Mouse (Mus musculus): ENCODE measurements around the gene Abhd5. TPM values are rescaled to one million over a fixed set of nuclear protein-coding genes. Genes with fewer than 3 reads are reported as not detected.

The Abhd5 gene
- polyA plus RNA-seq, 1 experiment from 2014 or later, result 15.9 TPM

DNA sequence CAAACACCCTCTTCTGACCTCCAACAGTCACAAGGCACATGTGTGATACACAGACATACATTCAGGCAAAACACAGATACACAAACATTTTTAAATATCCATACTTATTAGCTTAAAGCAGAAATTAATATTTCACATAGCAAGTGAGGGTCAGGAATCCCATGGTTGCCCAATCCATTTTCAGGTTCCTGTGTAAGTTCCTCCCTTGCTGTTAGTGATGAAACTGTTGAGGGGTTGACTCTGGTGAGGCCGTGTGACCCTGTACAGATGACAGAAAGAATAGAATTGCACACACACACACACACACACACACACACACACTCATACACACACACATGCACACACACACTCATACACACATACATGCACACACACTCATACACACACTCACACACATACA, 63.2 kb downstream of the Abhd5 start:
- no peaks in the 10 kb centered on the region for H3K4me1 ChIP-seq (ENCODE audit: control insufficient read depth, insufficient read depth, low read length)
- 86% methylated on average over 1 of the region's 1 CpGs for WGBS (ENCODE audit: insufficient replicate concordance)
- no peak overlapping the region for H3K27ac ChIP-seq (ENCODE audit: low read depth, low read length)
- no peaks in the 10 kb centered on the region for H3K36me3 ChIP-seq (ENCODE audit: control insufficient read depth, insufficient read depth, low read length)
- H3K4me3 ChIP-seq (ENCODE audit: low read depth, low read length), result no peak overlapping the region
- no peaks in the 10 kb centered on the region for H3K27me3 ChIP-seq (ENCODE audit: control insufficient read depth, insufficient read depth, low read length)
- no peak overlapping the region for H3K9ac ChIP-seq (ENCODE audit: low read depth, low read length)
- no peak for ATAC-seq (replicated peaks; ENCODE audit: insufficient number of reproducible peaks, low FRiP score, low TSS enrichment)
- H3K9me3 ChIP-seq (replicated peaks; ENCODE audit: control insufficient read depth, low read length), result no peaks in the 10 kb centered on the region
- no peak overlapping the region for H3K4me2 ChIP-seq

DNA sequence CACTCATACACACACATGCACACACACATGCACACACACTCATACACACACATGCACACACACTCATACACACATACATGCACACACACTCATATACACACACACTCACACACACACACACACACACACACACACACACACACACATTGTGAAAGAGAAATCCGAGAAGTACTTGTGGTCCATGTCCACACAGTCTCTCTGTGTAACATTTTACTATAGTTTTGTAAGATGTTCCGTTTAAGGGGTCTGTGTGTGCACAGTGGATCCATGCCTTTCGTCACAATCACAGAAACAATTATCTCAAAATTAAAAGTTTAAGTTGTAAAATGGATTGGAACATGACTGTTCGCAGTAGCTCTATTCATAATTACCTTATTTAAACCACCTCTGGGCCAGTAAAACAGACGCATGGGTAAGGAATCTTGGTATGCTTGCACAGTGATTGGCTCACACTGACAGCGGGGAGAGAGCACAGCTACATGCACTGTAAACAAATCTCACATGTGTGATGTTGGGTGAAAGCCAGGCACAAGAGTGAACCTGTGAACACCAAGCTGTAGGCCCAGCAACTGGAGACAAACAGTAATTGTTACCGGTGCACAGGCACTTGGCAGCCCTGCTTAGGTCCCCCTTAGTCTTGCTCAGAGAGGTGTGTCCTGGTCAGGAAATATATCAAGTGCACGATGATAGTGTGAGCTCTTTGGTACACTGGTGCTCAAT, 63.8 kb downstream of the Abhd5 start:
- Histone ChIP-seq H3K36me3 (ENCODE audit: control insufficient read depth, insufficient read depth, low read length) (no peaks in the 10 kb centered on the region), H3K27ac (ENCODE audit: low read depth, low read length) (no peak overlapping the region), H3K4me3 (ENCODE audit: low read depth, low read length) (no peak overlapping the region), H3K9me3 (replicated peaks; ENCODE audit: control insufficient read depth, low read length) (no peaks in the 10 kb centered on the region), H3K4me2 (no peak overlapping the region), H3K9ac (ENCODE audit: low read depth, low read length) (no peak overlapping the region), H3K4me1 (ENCODE audit: control insufficient read depth, insufficient read depth, low read length) (no peaks in the 10 kb centered on the region), H3K27me3 (ENCODE audit: control insufficient read depth, insufficient read depth, low read length) (no peaks in the 10 kb centered on the region)
- ATAC-seq (replicated peaks; ENCODE audit: insufficient number of reproducible peaks, low FRiP score, low TSS enrichment), result no peak
- WGBS (ENCODE audit: insufficient replicate concordance), result 76% methylated on average over 8 of the region's 8 CpGs

DNA sequence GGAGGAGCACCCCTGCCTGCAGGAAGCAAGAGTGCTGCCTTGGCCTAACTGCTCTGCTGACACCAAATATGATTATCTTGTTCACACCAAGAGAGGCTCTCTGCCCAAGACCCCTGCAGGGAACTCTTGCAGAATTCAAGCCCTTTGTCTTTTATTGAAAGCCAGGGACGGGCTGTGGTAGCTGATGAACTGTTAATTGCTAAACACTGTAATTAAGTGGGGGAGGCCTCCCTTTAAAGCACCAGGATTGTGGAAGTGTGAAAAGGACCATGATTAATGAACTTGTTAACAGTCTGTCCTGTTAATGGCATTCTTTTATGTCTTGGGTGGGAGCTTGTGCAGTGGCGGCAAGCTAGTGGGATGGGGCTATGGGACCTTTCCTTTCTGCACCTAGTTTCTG, 65.2 kb downstream of the Abhd5 start:
- WGBS (ENCODE audit: insufficient replicate concordance), result 44% methylated on average over 2 of the region's 2 CpGs
- no peak for ATAC-seq (replicated peaks; ENCODE audit: insufficient number of reproducible peaks, low FRiP score, low TSS enrichment)
- Histone ChIP-seq H3K36me3 (ENCODE audit: control insufficient read depth, insufficient read depth, low read length) (no peaks in the 10 kb centered on the region), H3K27me3 (ENCODE audit: control insufficient read depth, insufficient read depth, low read length) (no peaks in the 10 kb centered on the region), H3K27ac (ENCODE audit: low read depth, low read length) (no peak overlapping the region), H3K9me3 (replicated peaks; ENCODE audit: control insufficient read depth, low read length) (no peaks in the 10 kb centered on the region), H3K4me3 (ENCODE audit: low read depth, low read length) (no peak overlapping the region), H3K4me2 (no peak overlapping the region), H3K4me1 (ENCODE audit: control insufficient read depth, insufficient read depth, low read length) (no peaks in the 10 kb centered on the region), H3K9ac (ENCODE audit: low read depth, low read length) (no peak overlapping the region)

DNA sequence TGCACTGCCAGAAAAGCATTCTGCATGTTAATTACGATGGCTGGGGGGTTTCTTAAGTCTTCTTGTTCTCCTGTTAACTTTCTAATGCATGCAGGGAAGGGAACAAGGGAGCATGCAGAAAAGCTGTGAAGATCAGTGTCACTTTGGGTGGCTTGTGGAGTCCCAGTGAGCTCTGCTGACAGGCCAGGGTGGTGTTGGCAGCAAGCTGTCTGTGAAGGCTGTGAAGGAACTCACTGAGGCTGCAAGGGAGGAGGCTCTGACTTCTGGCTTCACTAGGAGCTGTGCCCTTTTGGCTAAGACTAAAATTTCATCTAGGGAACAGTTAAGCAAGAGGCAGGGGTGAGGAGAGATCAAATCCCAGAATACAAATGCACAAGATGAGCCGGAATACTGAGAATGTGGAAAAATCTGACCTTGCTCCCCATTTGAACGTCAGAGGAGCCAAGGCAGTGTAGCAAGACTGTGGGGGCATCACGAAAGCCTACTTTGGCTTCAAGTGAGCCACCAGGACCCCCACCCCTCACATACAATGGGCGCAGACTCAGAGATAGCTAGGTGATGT, 68.9 kb downstream of the Abhd5 start:
- WGBS (ENCODE audit: insufficient replicate concordance), result 66% methylated on average over 5 of the region's 5 CpGs
- Histone ChIP-seq H3K27ac (ENCODE audit: low read depth, low read length) (no peak overlapping the region), H3K9me3 (replicated peaks; ENCODE audit: control insufficient read depth, low read length) (no peaks in the 10 kb centered on the region), H3K27me3 (ENCODE audit: control insufficient read depth, insufficient read depth, low read length) (no peaks in the 10 kb centered on the region; the same call in 1 of the 2 replicates), H3K4me3 (ENCODE audit: low read depth, low read length) (no peak overlapping the region), H3K36me3 (ENCODE audit: control insufficient read depth, insufficient read depth, low read length) (no peaks in the 10 kb centered on the region), H3K9ac (ENCODE audit: low read depth, low read length) (no peak overlapping the region), H3K4me1 (ENCODE audit: control insufficient read depth, insufficient read depth, low read length) (no peaks in the 10 kb centered on the region), H3K4me2 (no peak overlapping the region)
- ATAC-seq (replicated peaks; ENCODE audit: insufficient number of reproducible peaks, low FRiP score, low TSS enrichment), result no peak

DNA sequence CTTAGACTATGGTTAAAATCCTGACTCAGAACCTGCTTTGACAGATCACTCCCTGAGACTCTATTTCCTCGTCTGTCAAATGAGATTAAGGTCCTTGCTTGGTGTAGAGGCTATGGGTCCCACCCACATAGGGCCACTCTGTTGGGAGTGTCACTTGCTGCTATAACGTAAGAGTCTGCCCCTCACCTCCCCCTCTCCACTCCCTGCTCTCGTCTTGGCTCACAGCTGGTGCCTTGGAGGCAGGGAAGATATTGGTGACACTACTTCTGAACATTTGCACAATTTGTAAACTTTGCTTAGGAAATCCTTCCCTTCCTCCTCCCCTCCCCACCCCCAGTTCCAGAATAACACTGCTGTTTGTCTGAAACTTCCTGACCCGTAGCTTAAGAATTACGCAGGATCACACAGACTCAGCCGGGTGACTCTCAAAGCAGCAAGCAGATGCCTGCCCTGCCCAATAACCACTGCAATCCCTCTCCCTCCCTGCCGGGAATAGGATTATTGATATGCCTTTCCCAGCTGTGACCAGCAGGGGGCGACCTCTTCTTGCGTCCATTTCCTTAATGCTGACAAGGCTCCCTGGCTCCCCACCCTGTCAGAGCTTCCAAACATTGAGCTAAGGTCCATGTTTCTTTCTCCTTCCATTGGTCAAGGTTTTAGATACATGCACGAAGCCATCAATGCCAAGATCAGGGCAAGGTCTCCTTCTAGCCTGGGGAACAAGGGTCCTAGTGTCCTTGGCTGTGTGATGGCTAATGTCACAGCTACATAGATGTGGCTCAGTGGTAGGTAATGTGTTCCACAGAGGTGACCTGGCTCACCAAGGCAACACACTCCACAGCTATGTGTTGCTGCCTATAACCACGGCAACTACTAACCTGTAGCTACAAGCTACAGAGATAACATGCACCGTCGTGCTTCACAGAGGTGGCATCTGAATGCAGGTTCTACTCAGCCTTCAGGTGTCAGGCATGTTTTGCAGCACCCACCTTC, 69.7 kb downstream of the Abhd5 start:
- no peak overlapping the region for H3K9ac ChIP-seq (ENCODE audit: low read depth, low read length)
- ATAC-seq (replicated peaks; ENCODE audit: insufficient number of reproducible peaks, low FRiP score, low TSS enrichment), result no peak
- no peaks in the 10 kb centered on the region for H3K9me3 ChIP-seq (replicated peaks; ENCODE audit: control insufficient read depth, low read length)

DNA sequence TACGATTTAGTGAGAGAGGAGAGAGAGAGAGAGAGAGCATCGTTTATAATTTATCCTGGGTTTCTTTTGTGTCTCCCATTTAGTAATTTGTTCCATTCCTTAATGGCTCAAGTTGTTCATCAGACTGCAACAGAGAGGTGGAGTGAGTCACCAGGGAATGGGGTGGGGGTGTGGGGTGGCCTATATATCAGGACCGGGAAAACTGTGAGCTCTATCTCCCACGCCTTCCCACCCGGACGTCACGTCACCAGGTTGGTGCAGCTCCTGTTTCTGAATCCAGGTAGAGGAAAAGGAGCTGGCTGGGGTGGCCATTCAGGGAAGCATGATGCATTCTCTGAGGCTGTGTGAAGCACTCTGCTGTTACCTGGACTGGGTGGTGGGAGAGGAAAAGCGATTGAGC, 70.5 kb downstream of the Abhd5 start:
- no peak overlapping the region for H3K9ac ChIP-seq (ENCODE audit: low read depth, low read length)
- H3K27ac ChIP-seq (ENCODE audit: low read depth, low read length), result no peak overlapping the region
- WGBS (ENCODE audit: insufficient replicate concordance), result 83% methylated on average over 8 of the region's 8 CpGs
- H3K36me3 ChIP-seq (ENCODE audit: control insufficient read depth, insufficient read depth, low read length), result no peaks in the 10 kb centered on the region
- no peak overlapping the region for H3K4me2 ChIP-seq
- no peak overlapping the region for H3K4me3 ChIP-seq (ENCODE audit: low read depth, low read length)
- H3K27me3 ChIP-seq (ENCODE audit: control insufficient read depth, insufficient read depth, low read length), result no peaks in the 10 kb centered on the region; the same call in 1 of the 2 replicates
- no peak for ATAC-seq (replicated peaks; ENCODE audit: insufficient number of reproducible peaks, low FRiP score, low TSS enrichment)
- H3K4me1 ChIP-seq (ENCODE audit: control insufficient read depth, insufficient read depth, low read length), result no peaks in the 10 kb centered on the region
- H3K9me3 ChIP-seq (replicated peaks; ENCODE audit: control insufficient read depth, low read length), result no peaks in the 10 kb centered on the region

More for the DNA sequence above, 69.7 kb downstream of the Abhd5 start:
- Histone ChIP-seq H3K27me3 (ENCODE audit: control insufficient read depth, insufficient read depth, low read length) (no peaks in the 10 kb centered on the region; the same call in 1 of the 2 replicates), H3K4me1 (ENCODE audit: control insufficient read depth, insufficient read depth, low read length) (no peaks in the 10 kb centered on the region), H3K36me3 (ENCODE audit: control insufficient read depth, insufficient read depth, low read length) (no peaks in the 10 kb centered on the region), H3K4me2 (no peak overlapping the region), H3K27ac (ENCODE audit: low read depth, low read length) (no peak overlapping the region), H3K4me3 (ENCODE audit: low read depth, low read length) (no peak overlapping the region)
- 23% methylated on average over 13 of the region's 13 CpGs for WGBS (ENCODE audit: insufficient replicate concordance)

DNA sequence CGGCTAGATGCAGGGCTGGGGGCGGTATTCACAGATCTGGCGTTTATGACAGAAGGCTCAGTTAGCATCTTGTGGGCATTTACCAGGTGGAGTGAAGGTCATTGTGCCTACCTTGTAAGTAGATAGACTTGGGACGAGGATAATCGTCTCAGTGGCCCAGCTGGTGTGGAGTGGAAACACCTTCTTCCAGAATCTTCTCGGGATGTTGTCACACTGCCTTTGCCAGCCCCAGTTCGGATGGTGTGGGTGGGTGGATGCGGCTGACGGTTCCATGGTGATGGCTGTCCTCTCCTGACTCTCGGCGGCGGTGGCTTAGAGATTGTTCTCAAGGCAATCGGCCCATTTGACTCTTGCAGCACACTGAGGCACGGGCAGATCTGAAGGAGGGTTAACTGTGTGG, 71.3 kb downstream of the Abhd5 start:
- no peaks in the 10 kb centered on the region for H3K4me1 ChIP-seq (ENCODE audit: control insufficient read depth, insufficient read depth, low read length)
- no peaks in the 10 kb centered on the region for H3K36me3 ChIP-seq (ENCODE audit: control insufficient read depth, insufficient read depth, low read length)
- no peak overlapping the region for H3K4me2 ChIP-seq
- no peak for ATAC-seq (replicated peaks; ENCODE audit: insufficient number of reproducible peaks, low FRiP score, low TSS enrichment)
- H3K27ac ChIP-seq (ENCODE audit: low read depth, low read length), result no peak overlapping the region
- no peak overlapping the region for H3K4me3 ChIP-seq (ENCODE audit: low read depth, low read length)
- no peak overlapping the region for H3K9ac ChIP-seq (ENCODE audit: low read depth, low read length)
- no peaks in the 10 kb centered on the region; the same call in 1 of the 2 replicates for H3K27me3 ChIP-seq (ENCODE audit: control insufficient read depth, insufficient read depth, low read length)
- H3K9me3 ChIP-seq (replicated peaks; ENCODE audit: control insufficient read depth, low read length), result no peaks in the 10 kb centered on the region
- WGBS (ENCODE audit: insufficient replicate concordance), result 82% methylated on average over 14 of the region's 14 CpGs

DNA sequence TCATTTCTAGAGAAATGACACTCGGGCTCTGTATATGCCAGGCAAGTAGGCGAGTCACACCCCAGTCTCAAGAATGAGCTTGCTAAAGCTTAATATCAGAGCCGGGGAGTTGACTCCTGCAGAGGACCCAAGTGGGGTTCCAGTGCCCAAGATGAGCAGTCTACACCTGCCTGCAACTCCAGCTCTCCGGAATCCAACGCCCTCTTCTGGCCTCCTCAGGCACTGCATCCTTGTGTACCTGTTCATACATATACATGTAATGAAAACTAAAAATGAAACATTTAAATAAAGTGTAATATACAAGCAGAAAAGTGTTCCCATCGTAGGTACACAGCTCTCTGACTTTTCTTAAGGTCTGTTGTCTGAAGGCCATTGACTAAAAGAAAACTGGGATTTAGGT, 71.7 kb downstream of the Abhd5 start:
- Histone ChIP-seq H3K4me1 (ENCODE audit: control insufficient read depth, insufficient read depth, low read length) (no peaks in the 10 kb centered on the region), H3K4me2 (no peak overlapping the region), H3K9ac (ENCODE audit: low read depth, low read length) (no peak overlapping the region), H3K36me3 (ENCODE audit: control insufficient read depth, insufficient read depth, low read length) (no peaks in the 10 kb centered on the region), H3K9me3 (replicated peaks; ENCODE audit: control insufficient read depth, low read length) (no peaks in the 10 kb centered on the region), H3K27me3 (ENCODE audit: control insufficient read depth, insufficient read depth, low read length) (no peaks in the 10 kb centered on the region; the same call in 1 of the 2 replicates), H3K4me3 (ENCODE audit: low read depth, low read length) (no peak overlapping the region), H3K27ac (ENCODE audit: low read depth, low read length) (no peak overlapping the region)
- ATAC-seq (replicated peaks; ENCODE audit: insufficient number of reproducible peaks, low FRiP score, low TSS enrichment), result no peak
- WGBS (ENCODE audit: insufficient replicate concordance), result 58% methylated on average over 6 of the region's 6 CpGs
